Mouse (Mus musculus) cortical plate, adult 2 months (tissue): Measurements from ENCODE around the gene Gnb3.

Source experiments
- CTCF ChIP-seq: fragments of 200-500 bp; IDR thresholded peaks from 2 replicates; pipeline ENCODE4 v1.5.1; 2011; ENCODE audit warnings: mild to moderate bottlenecking, control low read depth, low read length; ENCODE audit not compliant: insufficient read depth; ENCODE audit errors: extremely low read depth
- POLR2A ChIP-seq: fragments of 200-500 bp; IDR thresholded peaks from 2 replicates; pipeline ENCODE4 v1.6.1; 2011; ENCODE audit warnings: mild to moderate bottlenecking, low read length, control low read depth; ENCODE audit not compliant: insufficient read depth; ENCODE audit errors: extremely low read depth

GRCm38 (mm10) chr6:124850535-124850934 lies 10.5 kb upstream of the Gnb3 start:
- no peak for TF ChIP-seq CTCF
- TF ChIP-seq POLR2A = no peak
